Mouse (Mus musculus): Measurements from ENCODE around the gene Meltf.
A peak's percentile ranks its signal among the peaks of the same experiment; 100 is the strongest.

Meltf gene

DNA sequence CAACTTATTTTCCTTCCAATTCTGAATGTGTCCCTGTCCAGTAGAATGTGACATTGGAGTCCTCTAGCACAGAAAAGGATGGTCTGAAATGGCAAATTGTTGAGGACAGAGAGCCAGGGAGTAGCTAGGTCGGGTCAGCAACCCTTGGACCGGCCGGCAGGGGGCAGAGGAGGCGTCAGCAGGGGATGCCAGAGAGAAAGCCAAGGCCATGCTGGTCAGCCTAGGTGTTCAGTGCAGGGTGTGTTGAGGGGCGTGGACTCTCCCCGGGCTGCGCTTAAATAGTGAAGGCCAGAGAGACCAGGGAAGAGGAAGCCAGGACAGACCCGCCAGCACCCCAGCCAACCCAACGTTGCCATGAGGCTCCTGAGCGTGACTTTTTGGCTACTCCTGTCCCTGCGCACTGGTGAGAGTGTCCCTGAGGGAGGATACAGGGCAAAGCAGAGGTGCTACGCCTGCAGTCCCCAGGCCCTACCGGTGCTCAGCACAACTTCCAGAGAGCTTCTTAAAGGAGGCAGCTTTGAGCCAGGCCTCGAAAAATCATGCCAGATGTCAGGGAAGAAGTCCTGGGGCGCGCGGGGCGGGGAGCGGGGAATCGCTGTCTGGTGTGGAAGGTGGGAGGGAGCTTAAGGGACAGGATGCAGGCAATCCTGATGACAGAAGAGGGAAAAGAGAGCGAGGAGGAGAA, at the start of gene Meltf:
Gene Meltf, plus strand, starts transcription at position 238 of the 685 bp plus-strand sequence.
- DNase-seq = peak; percentile 74

DNA sequence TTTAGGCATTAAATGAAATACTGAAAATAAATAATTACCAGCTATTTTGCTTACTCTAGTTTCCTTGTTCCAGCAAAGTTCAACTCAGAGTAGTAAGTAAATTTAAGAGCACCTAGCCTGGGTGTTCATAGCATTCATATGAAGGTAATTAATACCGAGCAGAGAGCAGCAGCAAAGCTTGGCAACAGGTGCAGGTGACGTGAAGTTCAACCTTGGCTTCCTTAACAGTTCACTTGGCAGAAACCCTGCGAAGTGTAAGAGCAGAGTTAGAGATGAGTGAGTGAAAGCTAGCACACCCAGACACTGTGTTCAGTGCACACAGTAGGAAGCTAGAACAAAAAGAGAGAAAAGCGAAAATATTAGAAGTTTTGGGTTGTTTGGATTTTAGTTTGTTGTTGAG, 47.9 kb upstream of the Meltf start:
- DNase-seq = no peak

GRCm38 (mm10) chr16:31832630-31833422, 45.8 kb upstream of the Meltf start:
- DNase-seq = no peak

DNA sequence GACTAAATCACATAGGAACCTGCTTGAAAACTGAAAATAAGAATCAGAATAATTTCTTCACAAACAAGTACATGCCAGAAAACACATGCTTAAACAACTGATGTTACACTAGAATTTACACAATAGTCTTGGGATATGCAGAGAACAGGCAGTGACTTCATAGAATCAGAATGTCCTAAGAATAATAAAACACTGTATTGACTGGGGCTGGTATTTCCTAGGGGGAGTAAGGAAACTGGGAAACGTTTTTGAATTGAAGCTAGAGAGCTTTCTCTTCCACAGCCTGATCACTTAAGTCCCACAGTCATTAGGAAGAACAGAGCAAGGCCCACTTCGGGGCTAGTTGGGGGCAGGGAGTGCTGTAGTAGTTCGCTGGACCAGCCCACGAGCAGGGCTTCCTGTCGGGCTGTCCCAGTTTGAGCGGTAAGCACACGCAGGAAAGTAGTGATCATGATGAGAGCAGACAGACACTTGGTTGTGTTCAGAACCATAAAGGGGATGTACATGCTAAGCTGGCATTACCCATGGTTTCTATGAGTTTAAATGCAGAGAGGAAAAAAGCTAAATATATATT, 44.5 kb upstream of the Meltf start:
- DNase-seq = peak; percentile 77

- peak; percentile 85 for DNase-seq
These were observed 43.8 kb upstream of the Meltf start for GRCm38 (mm10) chr16:31834662-31835318.

DNA sequence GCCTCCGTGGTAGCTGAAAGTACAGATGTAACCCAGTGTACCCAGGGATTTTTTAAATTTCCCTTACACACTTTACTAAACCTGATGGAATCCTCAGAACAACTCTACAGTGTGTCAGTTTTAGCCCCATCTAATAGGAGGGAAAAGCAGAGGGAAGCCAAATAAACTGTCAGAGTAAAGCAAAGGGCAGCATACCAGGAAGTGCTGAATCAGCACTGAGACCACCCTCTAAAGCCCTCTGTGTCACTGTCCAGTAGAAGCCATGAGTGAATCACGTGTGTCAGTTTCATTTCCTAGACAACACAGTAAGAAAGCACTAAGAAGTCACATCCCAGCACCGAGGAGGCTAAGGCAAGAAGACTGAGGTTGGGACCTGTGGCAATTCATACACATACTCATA, 41.2 kb upstream of the Meltf start:
- DNase-seq = no peak

DNA sequence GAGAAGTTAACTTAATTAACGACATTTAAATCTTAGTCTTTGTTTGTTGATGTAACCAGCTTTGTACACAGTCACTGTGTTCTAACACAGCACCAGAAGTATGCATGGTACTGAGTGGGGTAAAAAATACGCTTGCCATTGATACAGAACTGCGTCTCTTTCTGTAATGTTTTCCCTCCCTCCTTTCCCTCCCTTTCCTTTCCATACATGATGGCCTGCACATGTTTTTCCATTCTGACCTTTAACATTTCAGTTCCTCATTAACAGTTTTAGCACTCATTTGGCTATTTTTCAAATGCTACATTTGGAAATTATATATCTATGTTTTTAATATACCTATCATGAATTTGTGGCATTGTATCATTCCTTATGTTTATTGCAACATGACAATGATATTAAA, 34.4 kb upstream of the Meltf start:
- no peak for DNase-seq

GRCm38 (mm10) chr16:31846763-31847162, 31.8 kb upstream of the Meltf start:
- DNase-seq = no peak

DNA sequence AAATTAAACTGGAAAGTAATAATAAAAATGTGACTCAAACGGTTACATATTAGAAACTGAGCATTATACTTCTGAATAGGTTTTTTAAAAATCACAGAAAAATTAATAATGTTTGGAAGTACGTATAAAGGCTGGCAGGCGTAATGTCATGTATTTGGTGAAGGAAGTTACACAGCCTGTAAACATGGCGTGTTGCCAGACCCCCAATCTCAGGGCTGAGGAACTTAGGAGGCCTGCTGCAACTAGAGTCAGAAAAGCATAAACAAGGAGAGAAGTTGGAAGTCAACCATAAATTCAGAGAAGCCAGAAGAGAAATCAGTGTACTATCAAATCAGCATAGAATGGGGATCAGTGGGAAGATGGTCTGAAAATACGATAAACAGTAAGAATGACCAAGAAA, 14.7 kb upstream of the Meltf start:
- DNase-seq = no peak

- DNase-seq = no peak
These were observed 13.4 kb upstream of the Meltf start for GRCm38 (mm10) chr16:31865242-31865641.

DNA sequence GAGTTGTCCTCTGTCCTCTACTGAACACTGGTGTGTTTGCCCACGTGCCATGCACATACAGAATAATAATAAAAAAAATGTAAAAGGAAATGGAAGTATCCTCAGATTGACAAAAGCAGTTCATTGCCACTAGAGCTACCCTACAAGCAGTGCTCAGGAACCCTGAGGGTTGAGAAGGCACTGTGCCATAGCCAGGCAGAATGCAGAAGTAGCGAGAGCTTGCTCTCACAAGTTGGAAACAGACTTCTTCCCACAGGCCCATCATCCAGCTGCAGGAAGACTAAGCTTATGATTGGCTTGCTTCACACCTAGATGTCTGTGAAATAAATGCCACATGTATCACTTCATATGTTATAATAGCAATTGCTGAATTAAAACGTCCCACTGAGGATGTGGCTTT, 11.7 kb upstream of the Meltf start:
- DNase-seq = no peak

DNA sequence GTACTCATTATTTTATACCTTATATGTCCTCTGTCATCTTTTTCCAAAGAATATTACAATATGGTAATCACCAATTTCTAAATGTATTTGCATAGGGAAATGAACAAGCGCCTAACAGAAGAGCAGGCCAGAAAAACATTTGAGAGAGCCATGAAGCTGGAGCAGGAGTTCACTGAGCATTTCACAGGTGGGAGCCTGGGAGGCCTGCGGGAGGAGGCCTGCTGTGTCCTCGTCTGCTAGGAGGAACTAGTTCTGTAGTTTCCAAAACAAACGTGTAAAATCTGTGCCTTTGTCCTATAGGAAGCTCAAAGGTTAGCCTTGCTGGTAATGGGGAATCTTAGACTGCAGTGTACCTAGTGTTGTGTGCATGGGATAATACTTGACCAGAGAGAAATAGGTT, 10.9 kb upstream of the Meltf start:
- DNase-seq = no peak

- DNase-seq = no peak
These were observed 4.9 kb upstream of the Meltf start for GRCm38 (mm10) chr16:31873721-31874120.

DNA sequence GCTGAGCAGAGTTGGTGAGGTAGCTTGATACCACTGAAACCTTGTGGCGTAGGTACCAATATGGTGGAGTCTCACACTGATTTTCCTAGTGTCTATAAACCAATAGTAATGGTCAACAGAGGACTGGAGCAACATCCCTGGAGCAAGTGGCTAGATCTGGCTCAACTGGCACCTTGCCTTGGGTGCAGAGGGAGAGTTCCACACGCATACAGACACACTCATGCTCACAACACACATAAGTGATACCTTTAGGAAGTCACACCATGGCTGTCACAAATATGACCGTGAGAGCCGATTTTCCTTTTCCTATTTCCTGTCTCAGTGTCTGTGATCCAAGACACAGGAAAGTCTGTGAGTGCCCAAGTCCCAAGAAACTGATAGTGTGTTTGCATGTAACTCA, 3.2 kb upstream of the Meltf start:
- DNase-seq = no peak

GRCm38 (mm10) chr16:31876386-31876785, 2.2 kb upstream of the Meltf start:
- DNase-seq = no peak

DNA sequence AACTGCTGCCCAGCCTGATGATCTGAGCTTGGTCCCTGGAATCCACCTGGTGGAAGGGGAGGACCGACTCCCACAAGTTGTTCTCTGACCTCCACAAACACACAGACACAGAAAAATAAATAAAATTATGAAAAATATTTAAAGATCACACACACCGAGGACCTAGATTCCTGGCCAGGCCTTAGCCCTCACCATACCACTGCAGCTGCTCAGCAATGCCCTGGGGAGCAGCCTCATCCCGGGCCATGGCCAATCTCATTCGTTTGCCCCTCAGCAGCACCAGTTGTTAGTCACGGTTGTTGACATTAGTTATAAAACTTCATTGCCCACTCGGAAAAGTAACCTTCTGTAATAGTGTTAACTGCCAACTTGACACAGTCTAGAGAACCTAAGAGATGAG, 558 bp upstream of the Meltf start:
- no peak for DNase-seq

DNA sequence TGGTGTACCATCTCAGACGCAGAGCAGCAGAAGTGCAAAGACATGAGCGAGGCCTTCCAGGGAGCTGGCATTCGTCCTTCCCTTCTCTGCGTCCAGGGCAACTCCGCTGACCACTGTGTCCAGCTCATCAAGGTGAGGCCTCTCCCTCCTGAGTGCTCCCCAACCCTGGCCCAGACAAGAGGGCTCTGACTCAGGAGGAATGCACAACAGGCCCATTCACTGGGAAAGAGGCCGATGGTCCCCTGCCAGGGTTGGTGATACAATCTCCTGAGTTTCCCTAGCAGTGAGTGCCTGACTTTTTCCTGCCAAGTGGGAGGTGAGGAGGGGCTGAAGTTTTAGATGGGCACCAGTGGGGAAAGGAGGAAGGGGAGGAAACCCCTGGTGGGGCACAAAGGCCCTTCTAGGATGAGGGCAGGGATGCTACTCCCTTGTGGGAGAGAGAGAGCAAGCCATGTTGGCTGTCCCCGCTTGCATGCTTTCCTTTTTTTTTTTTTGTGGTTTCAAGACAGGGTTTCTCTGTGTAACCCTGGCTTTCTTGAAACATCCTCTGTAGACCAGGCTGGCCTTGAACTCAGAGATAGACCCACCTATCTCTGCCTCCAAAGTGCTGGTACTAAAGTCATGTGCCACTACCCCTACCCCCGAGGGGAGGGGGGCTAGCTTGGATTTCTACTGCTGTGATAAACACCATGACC, 1.7 kb downstream of the Meltf start:
- no peak for DNase-seq

DNA sequence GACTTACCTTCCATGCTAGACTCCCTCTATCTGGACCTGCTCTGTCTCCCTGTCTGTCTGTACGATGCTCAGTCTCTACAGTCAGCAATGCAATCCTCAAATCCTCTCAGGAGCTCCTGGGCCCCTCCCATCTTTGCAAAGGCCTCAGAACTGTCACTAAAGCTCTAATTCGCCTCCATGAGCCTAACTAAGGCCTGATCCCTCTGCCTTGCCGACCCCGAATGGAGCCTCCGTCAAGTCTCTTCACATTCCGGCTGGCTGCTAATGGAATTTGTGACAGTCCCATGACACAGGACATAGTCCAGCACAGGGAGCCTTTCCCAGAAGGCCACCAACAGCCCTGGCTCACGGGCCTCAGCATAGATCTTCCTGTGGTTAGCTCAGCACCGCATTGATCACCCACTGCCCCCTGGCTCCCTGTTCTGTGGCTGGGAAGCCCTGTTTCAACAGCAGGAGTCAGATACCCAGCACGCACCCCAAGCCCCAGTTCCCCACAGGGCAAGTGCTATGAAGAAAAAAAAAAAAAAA, 3.8 kb downstream of the Meltf start:
- peak; percentile 63 for DNase-seq

- peak; percentile 61 for DNase-seq
These were observed 4.7 kb downstream of the Meltf start for GRCm38 (mm10) chr16:31883302-31883701.

DNA sequence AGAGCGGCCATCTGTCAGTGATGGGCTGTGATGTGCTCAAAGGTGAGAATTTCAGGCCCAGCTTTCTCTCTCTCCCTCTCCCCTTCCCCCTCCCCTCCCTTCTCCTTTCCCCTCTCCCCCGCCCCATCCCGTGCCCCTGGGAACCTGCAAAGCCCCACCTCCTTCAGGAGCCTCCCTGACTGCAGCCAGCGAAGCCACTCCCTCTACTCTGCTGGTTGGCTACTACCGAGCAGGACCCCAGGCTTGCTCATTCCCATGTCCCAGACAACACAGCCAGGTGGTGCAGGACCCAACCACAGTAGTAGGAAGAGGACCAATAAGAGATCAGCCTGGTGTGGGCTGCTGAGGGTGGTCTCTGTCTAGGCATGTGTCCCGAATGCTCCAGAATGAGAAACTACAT, 5.3 kb downstream of the Meltf start:
- DNase-seq = peak; percentile 61

DNA sequence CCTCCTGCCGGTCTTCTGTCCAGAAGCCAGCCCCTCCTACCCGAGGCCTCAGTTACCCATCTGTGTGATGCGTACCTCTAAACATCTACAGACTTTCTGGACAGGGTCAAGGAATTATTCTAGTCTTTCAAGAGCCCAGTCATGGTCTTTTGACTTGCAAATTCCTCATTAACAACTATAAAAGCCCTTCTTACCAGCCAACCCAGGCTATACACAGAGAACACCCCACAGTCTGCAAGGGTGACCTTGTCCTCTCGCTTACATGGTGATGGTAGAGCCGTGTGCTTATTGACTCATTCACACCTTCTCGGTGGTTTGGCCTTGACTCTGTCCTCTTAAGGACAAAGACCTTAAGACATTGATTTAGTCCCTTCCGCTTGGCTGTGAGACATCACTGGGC, 12.3 kb downstream of the Meltf start:
- DNase-seq = no peak

GRCm38 (mm10) chr16:31893396-31894141, 15.0 kb downstream of the Meltf start:
- DNase-seq = no peak
